Mouse (Mus musculus): Measurements from ENCODE around the gene Megf11. TPM values are rescaled to one million over a fixed set of nuclear protein-coding genes. Genes with fewer than 3 reads are reported as not detected.

Megf11 gene
- polyA plus RNA-seq, 1 experiment from 2014 or later, result 0.11 TPM

- ATAC-seq (no peak), DNase-seq (no peak)
- H3K4me3 ChIP-seq (ENCODE audit: low read depth, low read length), result no peak overlapping the region
- no peak for TF ChIP-seq EP300 (IDR thresholded peaks at IDR 0.05; ENCODE audit: low read depth)
- TF ChIP-seq CTCF (IDR thresholded peaks at IDR 0.05; ENCODE audit: low read depth), result no peak
- H3K4me2 ChIP-seq (ENCODE audit: low read depth, low read length), result no peak overlapping the region
- WGBS (ENCODE audit: insufficient replicate concordance), result 39% methylated on average over 4 of the region's 4 CpGs
- H3K9ac ChIP-seq (replicated peaks), result no peak overlapping the region
- no peaks in the 10 kb centered on the region for H3K27me3 ChIP-seq (ENCODE audit: insufficient read depth, low read length)
- no peak overlapping the region for H3K27ac ChIP-seq (ENCODE audit: low read depth)
- H3K9me3 ChIP-seq (ENCODE audit: low read length), result no peaks in the 10 kb centered on the region
- H3K36me3 ChIP-seq (replicated peaks; ENCODE audit: insufficient read depth, low read length), result no peaks in the 10 kb centered on the region
- H3K4me1 ChIP-seq (ENCODE audit: insufficient read depth), result peaks cover 23% of the 10 kb centered on the region
Measured at GRCm38 (mm10) chr9:64537821-64538220, 152.4 kb downstream of the Megf11 start.

- ATAC-seq (no peak), DNase-seq (no peak)
- Histone ChIP-seq H3K4me3 (ENCODE audit: low read depth, low read length) (no peak overlapping the region), H3K27me3 (ENCODE audit: insufficient read depth, low read length) (no peaks in the 10 kb centered on the region), H3K4me1 (ENCODE audit: insufficient read depth) (no peaks in the 10 kb centered on the region), H3K27ac (ENCODE audit: low read depth) (no peak overlapping the region), H3K4me2 (ENCODE audit: low read depth, low read length) (no peak overlapping the region), H3K36me3 (replicated peaks; ENCODE audit: insufficient read depth, low read length) (no peaks in the 10 kb centered on the region), H3K9me3 (ENCODE audit: low read length) (no peaks in the 10 kb centered on the region), H3K9ac (replicated peaks) (no peak overlapping the region)
- 81% methylated on average over 4 of the region's 4 CpGs for WGBS (ENCODE audit: insufficient replicate concordance)
- TF ChIP-seq CTCF (IDR thresholded peaks at IDR 0.05; ENCODE audit: low read depth) (no peak), EP300 (IDR thresholded peaks at IDR 0.05; ENCODE audit: low read depth) (no peak)
Measured at GRCm38 (mm10) chr9:64542246-64542645, 156.8 kb downstream of the Megf11 start.

- TF ChIP-seq CTCF (IDR thresholded peaks at IDR 0.05; ENCODE audit: low read depth) (no peak), EP300 (IDR thresholded peaks at IDR 0.05; ENCODE audit: low read depth) (no peak)
- 19% methylated on average over 7 of the region's 7 CpGs for WGBS (ENCODE audit: insufficient replicate concordance)
- no peaks in the 10 kb centered on the region for H3K36me3 ChIP-seq (replicated peaks; ENCODE audit: insufficient read depth, low read length)
- ATAC-seq (no peak), DNase-seq (no peak)
- H3K9me3 ChIP-seq (ENCODE audit: low read length), result no peaks in the 10 kb centered on the region
- H3K4me3 ChIP-seq (ENCODE audit: low read depth, low read length), result no peak overlapping the region
- H3K4me1 ChIP-seq (ENCODE audit: insufficient read depth), result no peaks in the 10 kb centered on the region
- no peak overlapping the region for H3K9ac ChIP-seq (replicated peaks)
- no peak overlapping the region for H3K4me2 ChIP-seq (ENCODE audit: low read depth, low read length)
- H3K27me3 ChIP-seq (ENCODE audit: insufficient read depth, low read length), result no peaks in the 10 kb centered on the region
- H3K27ac ChIP-seq (ENCODE audit: low read depth), result no peak overlapping the region
Measured at GRCm38 (mm10) chr9:64543125-64543524, 157.7 kb downstream of the Megf11 start.

GRCm38 (mm10) chr9:64546344-64546991 is 161.0 kb downstream of the Megf11 start:
- no peak overlapping the region for H3K4me3 ChIP-seq (ENCODE audit: low read depth, low read length)
- H3K4me1 ChIP-seq (ENCODE audit: insufficient read depth), result no peaks in the 10 kb centered on the region
- H3K4me2 ChIP-seq (ENCODE audit: low read depth, low read length), result no peak overlapping the region
- no peaks in the 10 kb centered on the region for H3K9me3 ChIP-seq (ENCODE audit: low read length)
- H3K27me3 ChIP-seq (ENCODE audit: insufficient read depth, low read length), result no peaks in the 10 kb centered on the region
- DNase-seq, result no peak
- TF ChIP-seq EP300 (IDR thresholded peaks at IDR 0.05; ENCODE audit: low read depth) (0 out of 2 replicates have a peak, but pooled peaks have one; percentile 21), CTCF (IDR thresholded peaks at IDR 0.05; ENCODE audit: low read depth) (no peak)
- no peak overlapping the region for H3K27ac ChIP-seq (ENCODE audit: low read depth)
- no peaks in the 10 kb centered on the region for H3K36me3 ChIP-seq (replicated peaks; ENCODE audit: insufficient read depth, low read length)
- H3K9ac ChIP-seq (replicated peaks), result no peak overlapping the region
- 52% methylated on average over 7 of the region's 7 CpGs for WGBS (ENCODE audit: insufficient replicate concordance)
- ATAC-seq, result no peak

GRCm38 (mm10) chr9:64548332-64548731 is 162.9 kb downstream of the Megf11 start:
- Histone ChIP-seq H3K27ac (ENCODE audit: low read depth) (no peak overlapping the region), H3K4me1 (ENCODE audit: insufficient read depth) (no peaks in the 10 kb centered on the region), H3K27me3 (ENCODE audit: insufficient read depth, low read length) (no peaks in the 10 kb centered on the region), H3K4me3 (ENCODE audit: low read depth, low read length) (no peak overlapping the region), H3K4me2 (ENCODE audit: low read depth, low read length) (no peak overlapping the region), H3K9me3 (ENCODE audit: low read length) (no peaks in the 10 kb centered on the region), H3K9ac (replicated peaks) (no peak overlapping the region), H3K36me3 (replicated peaks; ENCODE audit: insufficient read depth, low read length) (no peaks in the 10 kb centered on the region)
- no peak for TF ChIP-seq CTCF (IDR thresholded peaks at IDR 0.05; ENCODE audit: low read depth)
- no peak for TF ChIP-seq EP300 (IDR thresholded peaks at IDR 0.05; ENCODE audit: low read depth)
- DNase-seq (no peak), ATAC-seq (no peak)
- WGBS (ENCODE audit: insufficient replicate concordance), result 82% methylated on average over 6 of the region's 6 CpGs

GRCm38 (mm10) chr9:64551307-64551706 is 165.9 kb downstream of the Megf11 start:
- DNase-seq (no peak), ATAC-seq (no peak)
- Histone ChIP-seq H3K4me1 (ENCODE audit: insufficient read depth) (no peaks in the 10 kb centered on the region), H3K9ac (replicated peaks) (no peak overlapping the region), H3K4me2 (ENCODE audit: low read depth, low read length) (no peak overlapping the region), H3K36me3 (replicated peaks; ENCODE audit: insufficient read depth, low read length) (no peaks in the 10 kb centered on the region), H3K27me3 (ENCODE audit: insufficient read depth, low read length) (no peaks in the 10 kb centered on the region), H3K27ac (ENCODE audit: low read depth) (no peak overlapping the region), H3K9me3 (ENCODE audit: low read length) (no peaks in the 10 kb centered on the region), H3K4me3 (ENCODE audit: low read depth, low read length) (no peak overlapping the region)
- TF ChIP-seq EP300 (IDR thresholded peaks at IDR 0.05; ENCODE audit: low read depth) (no peak), CTCF (IDR thresholded peaks at IDR 0.05; ENCODE audit: low read depth) (no peak)
- WGBS (ENCODE audit: insufficient replicate concordance), result 63% methylated on average over 1 of the region's 1 CpGs
